8 mouse cellular contexts compared by ENCODE assay signal in the genomic region with DNA sequence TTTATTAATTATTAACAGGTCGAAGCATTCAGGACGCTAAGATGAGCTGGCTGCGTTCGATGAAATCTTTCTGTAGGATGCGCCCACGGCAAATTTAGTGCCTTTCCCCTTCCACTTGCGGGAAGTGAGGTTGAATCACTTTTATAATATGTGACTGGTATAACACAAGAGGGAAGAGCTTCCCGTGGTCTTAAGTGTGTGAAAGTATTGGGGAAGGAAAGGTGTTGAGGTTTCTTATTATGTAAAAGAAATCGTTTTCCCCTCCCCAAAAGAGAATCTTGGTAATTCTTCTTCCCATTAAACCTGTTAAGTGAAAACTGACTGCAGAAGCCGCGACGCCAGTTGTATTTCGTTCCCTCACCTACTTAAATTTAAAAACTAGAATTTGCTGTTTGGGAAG.
A peak's percentile ranks its signal among the peaks of the same experiment; 100 is the strongest.
DNase-seq lines count a peak whose midpoint lies in the region; ATAC-seq and TF ChIP-seq lines count a peak whose summit lies in the region.

No protein-coding gene starts in this region.

- no peak for DNase-seq in heart, adult 8-10 months (ENCODE audit: low spot score)
- peak; percentile 92 for DNase-seq in midbrain, embryonic 11.5 days (ENCODE audit: low spot score, missing footprints)
- no peak for DNase-seq in cerebellum, adult 11-12 months
- no peak for DNase-seq in cerebellum, adult 9-10 months
- no peak for DNase-seq in left cerebral cortex, adult 11 months (ENCODE audit: low spot score)

- H3K4me2 ChIP-seq in heart, embryonic 13.5 days = peak overlapping the region; percentile 96
- peak overlapping the region; percentile 94 for H3K4me2 ChIP-seq in hindbrain, embryonic 12.5 days (replicated peaks)
- peak overlapping the region; percentile 99 for H3K4me2 ChIP-seq in midbrain, embryonic 11.5 days

- no peak for ATAC-seq in heart, embryonic 13.5 days (ENCODE audit: extremely low read depth, insufficient number of reproducible peaks, low FRiP score, low TSS enrichment)
- no peak for ATAC-seq in hindbrain, embryonic 12.5 days (ENCODE audit: low FRiP score)
- ATAC-seq in midbrain, embryonic 11.5 days (ENCODE audit: low FRiP score) = no peak

- WGBS in heart, embryonic 13.5 days = 21% methylated on average over 13 of the region's 13 CpGs
- 5% methylated on average over 13 of the region's 13 CpGs for WGBS in hindbrain, embryonic 12.5 days
- WGBS in midbrain, embryonic 11.5 days = 8% methylated on average over 13 of the region's 13 CpGs

- H3K9me3 ChIP-seq in heart, embryonic 13.5 days = no peaks in the 10 kb centered on the region
- H3K9me3 ChIP-seq in hindbrain, embryonic 12.5 days (replicated peaks) = no peaks in the 10 kb centered on the region
- no peaks in the 10 kb centered on the region for H3K9me3 ChIP-seq in midbrain, embryonic 11.5 days (ENCODE audit: control insufficient read depth, low read length)

- no peak for TF ChIP-seq POLR2A in cortical plate, adult 2 months (IDR thresholded peaks at IDR 0.05; ENCODE audit: extremely low read depth, insufficient read depth, low read length)

- TF ChIP-seq CTCF in cortical plate, adult 2 months (IDR thresholded peaks at IDR 0.05; ENCODE audit: extremely low read depth, insufficient read depth, low read length) = no peak

- no peak overlapping the region for H3K27ac ChIP-seq in heart, embryonic 13.5 days (replicated peaks)
- H3K27ac ChIP-seq in cortical plate, adult 2 months (ENCODE audit: insufficient read depth, low read length) = no peak overlapping the region
- no peak overlapping the region for H3K27ac ChIP-seq in hindbrain, embryonic 12.5 days
- no peak overlapping the region for H3K27ac ChIP-seq in midbrain, embryonic 11.5 days (ENCODE audit: low read depth, low read length)

- peak overlapping the region; percentile 87 for H3K9ac ChIP-seq in heart, embryonic 13.5 days
- peak overlapping the region; percentile 72; the same call in 1 of the 2 replicates for H3K9ac ChIP-seq in hindbrain, embryonic 12.5 days
- no peak overlapping the region for H3K9ac ChIP-seq in midbrain, embryonic 11.5 days (ENCODE audit: low read length)

- H3K27me3 ChIP-seq in heart, embryonic 13.5 days (replicated peaks) = peaks cover 40% of the 10 kb centered on the region
- peaks cover 32% of the 10 kb centered on the region for H3K27me3 ChIP-seq in hindbrain, embryonic 12.5 days
- H3K27me3 ChIP-seq in midbrain, embryonic 11.5 days (ENCODE audit: control insufficient read depth, insufficient read depth, low read length) = peaks cover 13% of the 10 kb centered on the region; the same call in 1 of the 2 replicates

- H3K36me3 ChIP-seq in heart, embryonic 13.5 days = no peaks in the 10 kb centered on the region
- no peaks in the 10 kb centered on the region for H3K36me3 ChIP-seq in hindbrain, embryonic 12.5 days
- no peaks in the 10 kb centered on the region for H3K36me3 ChIP-seq in midbrain, embryonic 11.5 days (ENCODE audit: control insufficient read depth, insufficient read depth, low read length)

- peaks cover 21% of the 10 kb centered on the region for H3K4me1 ChIP-seq in heart, embryonic 13.5 days
- no peaks in the 10 kb centered on the region for H3K4me1 ChIP-seq in cortical plate, adult 2 months (ENCODE audit: control insufficient read depth, insufficient read depth, low read length)
- H3K4me1 ChIP-seq in hindbrain, embryonic 12.5 days = peaks cover 20% of the 10 kb centered on the region
- peaks cover 8% of the 10 kb centered on the region for H3K4me1 ChIP-seq in midbrain, embryonic 11.5 days (ENCODE audit: control insufficient read depth, insufficient read depth, low read length)

- peak overlapping the region; percentile 77 for H3K4me3 ChIP-seq in heart, embryonic 13.5 days
- H3K4me3 ChIP-seq in cortical plate, adult 2 months (ENCODE audit: insufficient read depth, low read length) = peak overlapping the region; percentile 73
- peak overlapping the region; percentile 70 for H3K4me3 ChIP-seq in hindbrain, embryonic 12.5 days
- H3K4me3 ChIP-seq in midbrain, embryonic 11.5 days (ENCODE audit: low read depth, low read length) = peak overlapping the region; percentile 72
